Mouse (Mus musculus): Measurements from ENCODE around the gene Swap70. TPM values are rescaled to one million over a fixed set of nuclear protein-coding genes. Genes with fewer than 3 reads are reported as not detected.

The Swap70 gene
- total and polyA plus RNA-seq, 3 experiments: 296 to 398 (median 370) TPM

Other genes starting within 250 kb of the Swap70 start
- 51.1 and 67.6 TPM in 2 replicates for gene Tmem41b, start 234.8 kb upstream of the Swap70 start, total RNA-seq (2012; rRNA removed)
- gene Tmem41b, start 234.8 kb upstream of the Swap70 start, total RNA-seq (2014; rRNA removed): 101 and 106 TPM in 2 replicates
- gene Tmem41b, start 234.8 kb upstream of the Swap70 start, polyA plus RNA-seq (2012; ENCODE audit: insufficient read length, low read depth): 56.3 and 59.1 TPM in 2 replicates
- 126 and 137 TPM in 2 replicates for gene Ipo7, start 203.4 kb upstream of the Swap70 start, total RNA-seq (2012; rRNA removed)
- 181 and 198 TPM in 2 replicates for gene Ipo7, start 203.4 kb upstream of the Swap70 start, total RNA-seq (2014; rRNA removed)
- 183 and 189 TPM in 2 replicates for gene Ipo7, start 203.4 kb upstream of the Swap70 start, polyA plus RNA-seq (2012; ENCODE audit: insufficient read length, low read depth)
- gene Zfp143, start 160.5 kb upstream of the Swap70 start, total RNA-seq (2012; rRNA removed): 17.0 and 18.4 TPM in 2 replicates
- 22.7 and 23.4 TPM in 2 replicates for gene Zfp143, start 160.5 kb upstream of the Swap70 start, total RNA-seq (2014; rRNA removed)
- 17.1 and 17.5 TPM in 2 replicates for gene Zfp143, start 160.5 kb upstream of the Swap70 start, polyA plus RNA-seq (2012; ENCODE audit: insufficient read length, low read depth)
- 10.1 and 12.3 TPM in 2 replicates for gene Wee1, start 99.7 kb upstream of the Swap70 start, total RNA-seq (2012; rRNA removed)
- gene Wee1, start 99.7 kb upstream of the Swap70 start, total RNA-seq (2014; rRNA removed): 12.2 and 14.2 TPM in 2 replicates
- gene Wee1, start 99.7 kb upstream of the Swap70 start, polyA plus RNA-seq (2012; ENCODE audit: insufficient read length, low read depth): 26.9 and 30.3 TPM in 2 replicates

All from CH12.LX (cell line).